Mouse (Mus musculus): ENCODE results near the gene Large1.

The Large1 gene

GRCm38 (mm10) chr8:72780644-72781043 is 572.7 kb downstream of the Large1 start:
- no peak for DNase-seq (ENCODE audit: low spot score in 2 of 2)

GRCm38 (mm10) chr8:72777797-72778196 is 575.5 kb downstream of the Large1 start:
- no peak for DNase-seq (ENCODE audit: low spot score in 2 of 2)

GRCm38 (mm10) chr8:72766777-72767176 is 586.6 kb downstream of the Large1 start:
- DNase-seq (ENCODE audit: low spot score in 2 of 2), result no peak

GRCm38 (mm10) chr8:72765696-72766095 is 587.6 kb downstream of the Large1 start:
- no peak for DNase-seq (ENCODE audit: low spot score in 2 of 2)

Measured in right cerebral cortex, adult 2 months (tissue).